Mouse (Mus musculus): ENCODE data around the gene Lap3. TPM values are rescaled to one million over a fixed set of nuclear protein-coding genes. Genes with fewer than 3 reads are reported as not detected.

The Lap3 gene
- polyA plus RNA-seq, 1 experiment from 2014 or later = 109 TPM

- ATAC-seq (ENCODE audit: low FRiP score, low TSS enrichment) = no peak
- H3K36me3 ChIP-seq (ENCODE audit: insufficient read depth, low read length) = peaks cover 28% of the 10 kb centered on the region
- no peak overlapping the region for H3K4me2 ChIP-seq (replicated peaks; ENCODE audit: low read depth, low read length)
- no peak overlapping the region for H3K4me3 ChIP-seq (ENCODE audit: low read length)
- H3K9me3 ChIP-seq (ENCODE audit: low read length) = no peaks in the 10 kb centered on the region
- H3K4me1 ChIP-seq (ENCODE audit: insufficient read depth, low read length) = 0 out of 2 replicates have a peak, but pooled peaks cover 4% of the 10 kb centered on the region
- 95% methylated on average over 10 of the region's 10 CpGs for WGBS
- no peak overlapping the region for H3K9ac ChIP-seq (replicated peaks; ENCODE audit: low read length)
- H3K27ac ChIP-seq (ENCODE audit: low read length) = no peak overlapping the region
- H3K27me3 ChIP-seq (ENCODE audit: insufficient read depth, low read length) = no peaks in the 10 kb centered on the region
These were observed 22.1 kb downstream of the Lap3 start for GRCm38 (mm10) chr5:45515151-45515743.

GRCm38 (mm10) chr5:45519960-45520808, 27.0 kb downstream of the Lap3 start, which contains the start of gene Med28:
Gene Med28 (plus strand): TSS chr5:45520229.
- peak within 1 kb of the TSS; percentile 67 for H3K4me2 ChIP-seq (replicated peaks; ENCODE audit: low read depth, low read length)
- no peaks in the 10 kb centered on the region for H3K27me3 ChIP-seq (ENCODE audit: insufficient read depth, low read length)
- peak; percentile 95 for ATAC-seq (ENCODE audit: low FRiP score, low TSS enrichment)
- H3K36me3 ChIP-seq (ENCODE audit: insufficient read depth, low read length) = peaks cover 14% of the 10 kb centered on the region
- H3K9me3 ChIP-seq (ENCODE audit: low read length) = no peaks in the 10 kb centered on the region
- peaks cover 13% of the 10 kb centered on the region for H3K4me1 ChIP-seq (ENCODE audit: insufficient read depth, low read length)
- peak within 1 kb of the TSS; percentile 78 for H3K4me3 ChIP-seq (ENCODE audit: low read length)
- H3K9ac ChIP-seq (replicated peaks; ENCODE audit: low read length) = peak within 1 kb of the TSS; percentile 84
- no peak within 1 kb of the TSS for H3K27ac ChIP-seq (ENCODE audit: low read length)
- 2% methylated on average over 56 of the region's 56 CpGs for WGBS

DNA sequence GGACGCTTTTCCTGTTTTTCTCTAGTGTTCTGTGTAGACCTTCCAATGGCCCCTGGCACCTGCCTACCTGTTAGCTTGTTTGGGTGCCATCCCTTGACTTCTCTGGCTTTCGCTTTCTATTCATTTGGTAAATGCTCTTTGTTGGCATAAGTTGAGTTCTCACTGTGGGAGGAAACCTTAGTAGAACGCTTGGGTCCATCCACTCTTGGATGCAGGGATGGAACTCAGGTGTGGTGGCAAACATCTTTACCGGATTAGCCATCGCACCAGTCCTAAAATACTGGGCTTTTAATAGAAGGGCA, 27.6 kb downstream of the Lap3 start:
- H3K9me3 ChIP-seq (ENCODE audit: low read length) = no peaks in the 10 kb centered on the region
- H3K27me3 ChIP-seq (ENCODE audit: insufficient read depth, low read length) = no peaks in the 10 kb centered on the region
- 3% methylated on average over 5 of the region's 5 CpGs for WGBS
- H3K9ac ChIP-seq (replicated peaks; ENCODE audit: low read length) = peak overlapping the region; percentile 84
- H3K27ac ChIP-seq (ENCODE audit: low read length) = no peak overlapping the region
- H3K4me3 ChIP-seq (ENCODE audit: low read length) = peak overlapping the region; percentile 78
- peak overlapping the region; percentile 67 for H3K4me2 ChIP-seq (replicated peaks; ENCODE audit: low read depth, low read length)
- ATAC-seq (ENCODE audit: low FRiP score, low TSS enrichment) = no peak
- H3K4me1 ChIP-seq (ENCODE audit: insufficient read depth, low read length) = peaks cover 13% of the 10 kb centered on the region
- H3K36me3 ChIP-seq (ENCODE audit: insufficient read depth, low read length) = peaks cover 20% of the 10 kb centered on the region

DNA sequence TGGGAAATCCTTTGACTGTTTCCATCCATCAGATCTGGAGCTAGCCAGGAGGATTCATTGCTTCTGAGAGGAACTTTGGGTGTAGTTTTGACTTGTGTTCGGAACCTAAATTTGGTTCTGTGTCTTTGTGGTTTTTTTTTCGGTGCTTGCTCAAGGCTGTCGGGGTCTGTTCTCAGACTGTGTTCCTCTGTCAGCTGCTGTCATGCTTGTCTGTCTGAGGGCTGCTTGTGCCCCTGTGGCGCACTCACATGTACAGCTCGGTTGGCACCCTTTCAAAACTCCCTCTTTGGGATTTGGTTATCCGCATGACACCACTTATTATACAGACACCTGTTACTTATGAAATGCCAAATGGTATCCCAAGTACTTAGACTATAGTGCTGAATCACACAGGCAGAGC, 28.4 kb downstream of the Lap3 start:
- Histone ChIP-seq H3K4me2 (replicated peaks; ENCODE audit: low read depth, low read length) (peak overlapping the region; percentile 67), H3K9me3 (ENCODE audit: low read length) (no peaks in the 10 kb centered on the region), H3K9ac (replicated peaks; ENCODE audit: low read length) (0 out of 2 replicates have a peak overlapping the region, but pooled peaks have one; percentile 84), H3K4me3 (ENCODE audit: low read length) (peak overlapping the region; percentile 78), H3K4me1 (ENCODE audit: insufficient read depth, low read length) (peaks cover 13% of the 10 kb centered on the region), H3K36me3 (ENCODE audit: insufficient read depth, low read length) (peaks cover 17% of the 10 kb centered on the region), H3K27me3 (ENCODE audit: insufficient read depth, low read length) (no peaks in the 10 kb centered on the region), H3K27ac (ENCODE audit: low read length) (no peak overlapping the region)
- ATAC-seq (ENCODE audit: low FRiP score, low TSS enrichment) = no peak
- WGBS = 88% methylated on average over 6 of the region's 6 CpGs

DNA sequence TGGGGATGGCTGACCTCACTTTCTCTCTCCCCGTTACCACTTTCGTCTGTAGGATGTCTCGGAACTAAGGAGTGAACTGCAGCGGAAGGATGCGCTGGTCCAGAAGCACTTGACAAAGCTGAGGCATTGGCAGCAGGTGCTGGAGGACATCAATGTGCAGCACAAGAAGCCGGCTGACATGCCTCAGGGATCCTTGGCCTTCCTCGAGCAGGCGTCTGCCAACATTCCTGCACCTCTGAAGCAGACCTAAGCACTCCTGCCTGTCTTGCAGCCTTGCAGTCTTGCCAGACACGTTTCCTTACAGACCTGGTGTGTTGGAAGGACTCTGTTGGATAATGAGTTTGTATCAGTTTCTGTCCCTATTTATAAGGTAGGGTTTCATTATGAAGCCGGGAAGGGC, 31.9 kb downstream of the Lap3 start:
- peaks cover 29% of the 10 kb centered on the region for H3K36me3 ChIP-seq (ENCODE audit: insufficient read depth, low read length)
- ATAC-seq (ENCODE audit: low FRiP score, low TSS enrichment) = no peak
- WGBS = 93% methylated on average over 10 of the region's 10 CpGs

GRCm38 (mm10) chr5:45526338-45526737, 33.2 kb downstream of the Lap3 start:
- Histone ChIP-seq H3K27ac (ENCODE audit: low read length) (no peak overlapping the region), H3K9ac (replicated peaks; ENCODE audit: low read length) (no peak overlapping the region), H3K4me1 (ENCODE audit: insufficient read depth, low read length) (peaks cover 4% of the 10 kb centered on the region), H3K36me3 (ENCODE audit: insufficient read depth, low read length) (peaks cover 35% of the 10 kb centered on the region), H3K9me3 (ENCODE audit: low read length) (no peaks in the 10 kb centered on the region), H3K4me2 (replicated peaks; ENCODE audit: low read depth, low read length) (no peak overlapping the region), H3K27me3 (ENCODE audit: insufficient read depth, low read length) (no peaks in the 10 kb centered on the region), H3K4me3 (ENCODE audit: low read length) (no peak overlapping the region)
- 91% methylated on average over 4 of the region's 4 CpGs for WGBS
- no peak for ATAC-seq (ENCODE audit: low FRiP score, low TSS enrichment)

More for the DNA sequence above, 31.9 kb downstream of the Lap3 start:
- Histone ChIP-seq H3K9me3 (ENCODE audit: low read length) (no peaks in the 10 kb centered on the region), H3K9ac (replicated peaks; ENCODE audit: low read length) (no peak overlapping the region), H3K4me2 (replicated peaks; ENCODE audit: low read depth, low read length) (no peak overlapping the region), H3K27me3 (ENCODE audit: insufficient read depth, low read length) (no peaks in the 10 kb centered on the region), H3K4me1 (ENCODE audit: insufficient read depth, low read length) (peaks cover 9% of the 10 kb centered on the region), H3K27ac (ENCODE audit: low read length) (no peak overlapping the region), H3K4me3 (ENCODE audit: low read length) (no peak overlapping the region)

GRCm38 (mm10) chr5:45529696-45530095, 36.5 kb downstream of the Lap3 start:
- no peaks in the 10 kb centered on the region for H3K9me3 ChIP-seq (ENCODE audit: low read length)
- peaks cover 32% of the 10 kb centered on the region for H3K36me3 ChIP-seq (ENCODE audit: insufficient read depth, low read length)
- no peak overlapping the region for H3K4me3 ChIP-seq (ENCODE audit: low read length)
- H3K4me2 ChIP-seq (replicated peaks; ENCODE audit: low read depth, low read length) = no peak overlapping the region
- 88% methylated on average over 3 of the region's 3 CpGs for WGBS
- H3K4me1 ChIP-seq (ENCODE audit: insufficient read depth, low read length) = no peaks in the 10 kb centered on the region
- H3K27ac ChIP-seq (ENCODE audit: low read length) = no peak overlapping the region
- ATAC-seq (ENCODE audit: low FRiP score, low TSS enrichment) = no peak
- no peak overlapping the region for H3K9ac ChIP-seq (replicated peaks; ENCODE audit: low read length)
- H3K27me3 ChIP-seq (ENCODE audit: insufficient read depth, low read length) = no peaks in the 10 kb centered on the region

- 0 out of 2 replicates have a peak overlapping the region, but pooled peaks have one; percentile 6 for H3K9ac ChIP-seq (replicated peaks; ENCODE audit: low read length)
- WGBS = 8% methylated on average over 16 of the region's 17 CpGs
- H3K4me3 ChIP-seq (ENCODE audit: low read length) = no peak overlapping the region
- H3K36me3 ChIP-seq (ENCODE audit: insufficient read depth, low read length) = peaks cover 5% of the 10 kb centered on the region; the same call in 1 of the 2 replicates
- H3K9me3 ChIP-seq (ENCODE audit: low read length) = no peaks in the 10 kb centered on the region
- ATAC-seq (ENCODE audit: low FRiP score, low TSS enrichment) = peak; percentile 86
- H3K4me2 ChIP-seq (replicated peaks; ENCODE audit: low read depth, low read length) = peak overlapping the region; percentile 29
- no peaks in the 10 kb centered on the region for H3K4me1 ChIP-seq (ENCODE audit: insufficient read depth, low read length)
- H3K27me3 ChIP-seq (ENCODE audit: insufficient read depth, low read length) = no peaks in the 10 kb centered on the region
- H3K27ac ChIP-seq (ENCODE audit: low read length) = no peak overlapping the region
These were observed 41.3 kb downstream of the Lap3 start for GRCm38 (mm10) chr5:45534319-45535098.

GRCm38 (mm10) chr5:45535177-45535576, 42.0 kb downstream of the Lap3 start:
- Histone ChIP-seq H3K27me3 (ENCODE audit: insufficient read depth, low read length) (no peaks in the 10 kb centered on the region), H3K4me3 (ENCODE audit: low read length) (no peak overlapping the region), H3K27ac (ENCODE audit: low read length) (no peak overlapping the region), H3K9ac (replicated peaks; ENCODE audit: low read length) (no peak overlapping the region), H3K4me2 (replicated peaks; ENCODE audit: low read depth, low read length) (no peak overlapping the region), H3K4me1 (ENCODE audit: insufficient read depth, low read length) (no peaks in the 10 kb centered on the region), H3K9me3 (ENCODE audit: low read length) (no peaks in the 10 kb centered on the region), H3K36me3 (ENCODE audit: insufficient read depth, low read length) (peaks cover 5% of the 10 kb centered on the region; the same call in 1 of the 2 replicates)
- WGBS = 63% methylated on average over 4 of the region's 4 CpGs
- ATAC-seq (ENCODE audit: low FRiP score, low TSS enrichment) = no peak

All from kidney, embryonic 16.5 days (tissue).